Comparison of ENCODE assay signal across 8 mouse cellular contexts in genomic region chr5:147076026-147076798, GRCm38 (mm10). TPM values are rescaled to one million over a fixed set of nuclear protein-coding genes. Genes with fewer than 3 reads are reported as not detected.
A peak's percentile ranks its signal among the peaks of the same experiment; 100 is the strongest.
DNase-seq lines count a peak whose midpoint lies in the region; ATAC-seq lines count a peak whose summit lies in the region.

Lnx2 (minus strand) TSS chr5:147076586.

- H3K9ac ChIP-seq in lung, embryonic 16.5 days (ENCODE audit: low read length), result peak within 1 kb of the TSS; percentile 87

- H3K27me3 ChIP-seq in lung, embryonic 16.5 days (ENCODE audit: control insufficient read depth, insufficient read depth, low read depth, low read length), result no peaks in the 10 kb centered on the region

- DNase-seq in MEL-GATA-1-ER (ENCODE audit: extremely low read depth, low read depth), result peak; percentile 94
- peak; percentile 97 for DNase-seq in cerebellum, adult 8-10 months
- peak; percentile 98 for DNase-seq in forelimb bud, embryonic 11.5 days (ENCODE audit: low read depth, low spot score)
- peak; percentile 94 for DNase-seq in layer of hippocampus, adult 9-10 months (ENCODE audit: low spot score)
- DNase-seq in ovary, postnatal 10 days (ENCODE audit: low spot score), result peak; percentile 93
- peak; percentile 96 to 97 for DNase-seq in thymus, postnatal 10 days (ENCODE audit: low spot score in 2 of 2)

- H3K4me2 ChIP-seq in lung, embryonic 16.5 days (ENCODE audit: low read depth, low read length), result peak within 1 kb of the TSS; percentile 91

- H3K4me3 ChIP-seq in lung, embryonic 16.5 days (ENCODE audit: low read length), result peak within 1 kb of the TSS; percentile 79

- WGBS in lung, embryonic 16.5 days, result under 1% methylated on average over 62 of the region's 65 CpGs

- no peaks in the 10 kb centered on the region for H3K36me3 ChIP-seq in lung, embryonic 16.5 days (ENCODE audit: control insufficient read depth, insufficient read depth, low read length)

- peak within 1 kb of the TSS; percentile 98 for H3K27ac ChIP-seq in lung, embryonic 16.5 days (ENCODE audit: low read length)

- H3K4me1 ChIP-seq in lung, embryonic 16.5 days (replicated peaks; ENCODE audit: control insufficient read depth, insufficient read depth, low read length), result peaks cover 31% of the 10 kb centered on the region

- no peaks in the 10 kb centered on the region for H3K9me3 ChIP-seq in lung, embryonic 16.5 days (ENCODE audit: control insufficient read depth, low read length)

- peak; percentile 95 to 96 for ATAC-seq in hematopoietic stem cell, adult 5-6 weeks (replicated peaks in 1 of 2; ENCODE audit: insufficient read depth in 1 of 2, low FRiP score in 2 of 2, low TSS enrichment in 1 of 2, low read depth in 1 of 2, poor library complexity in 2 of 2, severe bottlenecking in 2 of 2)
- peak; percentile 96 for ATAC-seq in lung, embryonic 16.5 days (ENCODE audit: low read depth)

RNA-seq across cellular contexts. Expression of gene Lnx2, which starts in this region (rescaled TPM):
- 3.6 and 4.4 TPM in 2 replicates for total RNA-seq in hematopoietic stem cell, adult 5-6 weeks (2017)
- 19.7 and 19.8 TPM in 2 replicates for polyA plus RNA-seq in lung, embryonic 16.5 days (2015; fragmentation: Nextera tagmentation; extraction: Ambion mirVana)

Comparison
In these comparisons a context has a peak if more than half of its experiments do, and no peak if none do; other contexts are left out.
1. Peak in every context shown above with its lines: DNase-seq, ATAC-seq, H3K4me3 ChIP-seq and H3K27ac ChIP-seq.